Mouse (Mus musculus): Measurements from ENCODE around the gene Shq1.

Gene Shq1

DNA sequence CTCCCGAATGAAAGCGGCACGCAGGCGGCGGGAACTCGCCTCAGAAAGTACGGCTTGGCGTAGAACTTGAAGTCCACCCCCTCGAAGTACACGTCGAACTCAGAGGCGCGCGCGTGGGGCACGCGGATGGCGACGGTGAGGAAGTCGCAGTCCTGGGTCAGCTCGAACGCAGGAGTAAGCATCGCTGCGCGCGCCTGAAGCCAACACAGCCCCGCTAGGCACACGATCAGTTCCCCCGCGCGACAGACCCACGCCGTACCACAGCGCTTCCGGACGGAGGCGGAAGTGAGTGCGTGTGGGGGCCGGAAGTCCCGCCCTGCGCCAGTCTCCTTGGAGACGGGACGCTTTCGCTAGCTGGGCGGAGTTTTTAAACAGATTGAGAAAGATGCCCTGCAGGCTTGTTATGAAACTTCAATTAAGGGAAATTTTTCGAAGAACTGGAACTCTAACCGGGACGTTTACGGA is at the start of gene Shq1:
Gene Shq1 (minus strand): TSS at position 278 of the 465 bp plus-strand sequence.
- in situ Hi-C loops (cut with MboI; ENCODE audit: low sequenced_read_pairs) = loop anchor here (10.0 kb wide), 1 partner anchor 204 kb away; no protein-coding TSS in a partner anchor

DNA sequence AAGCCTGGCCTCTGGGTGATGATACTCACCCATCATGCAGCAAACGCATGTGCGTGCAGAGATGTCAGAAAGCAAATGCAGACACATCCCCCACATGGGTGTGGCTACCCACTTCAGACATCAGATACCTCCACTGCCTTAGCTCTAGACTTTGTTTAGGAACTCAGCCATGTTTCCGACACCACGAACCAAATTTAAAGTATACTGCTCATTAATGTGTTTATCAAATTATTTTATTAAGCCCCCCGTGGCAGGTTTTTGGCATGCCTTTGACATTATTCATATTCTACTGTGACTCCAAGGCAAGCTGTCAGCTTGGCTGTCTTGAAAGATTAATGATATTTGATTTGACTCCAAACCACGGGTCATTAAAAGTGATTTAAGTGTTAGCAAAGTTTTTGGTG is 49.1 kb upstream of the Shq1 start:
- in situ Hi-C loops (cut with MboI; ENCODE audit: low sequenced_read_pairs) = no loop called here

DNA sequence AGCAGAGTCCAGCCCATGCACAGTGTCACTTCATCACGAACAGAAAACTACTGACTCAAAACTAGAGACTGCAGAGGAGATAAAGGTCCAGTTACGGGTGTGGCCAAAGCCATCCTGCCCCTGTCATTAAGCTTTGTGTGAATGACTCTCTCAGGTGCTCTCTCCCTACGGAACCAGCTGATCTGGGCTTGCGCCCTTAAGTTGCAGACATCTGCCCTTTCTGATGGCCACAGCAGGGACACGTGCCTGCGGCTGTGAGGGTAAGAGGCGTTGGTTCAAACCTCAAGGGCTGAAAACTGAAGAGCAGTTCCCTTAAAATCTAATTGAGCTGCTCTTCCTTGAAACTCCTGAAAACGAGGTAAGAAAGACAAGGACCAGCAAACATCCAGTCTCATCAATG is 45.9 kb upstream of the Shq1 start:
- in situ Hi-C loops (cut with MboI; ENCODE audit: low sequenced_read_pairs) = no loop called here

DNA sequence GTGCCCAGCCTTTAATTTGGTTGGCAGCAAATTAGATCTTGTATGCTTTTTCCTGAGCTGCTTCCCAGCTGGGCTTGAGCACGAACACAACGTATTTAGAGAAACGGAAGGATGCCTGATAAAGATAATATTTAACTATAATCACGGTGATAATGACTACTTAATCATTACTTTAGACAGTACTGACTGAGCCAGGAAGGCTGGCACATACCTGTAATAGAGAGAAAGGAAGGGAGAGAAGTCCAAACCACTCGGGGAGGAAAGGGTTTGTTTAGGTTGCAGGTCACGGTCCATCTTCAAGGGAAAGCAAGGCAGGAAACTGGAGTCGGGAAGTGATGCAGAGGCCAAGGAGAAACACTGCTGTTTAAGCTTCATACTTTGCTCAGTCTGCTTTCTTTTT is 45.2 kb upstream of the Shq1 start:
- in situ Hi-C loops (cut with MboI; ENCODE audit: low sequenced_read_pairs) = no loop called here

DNA sequence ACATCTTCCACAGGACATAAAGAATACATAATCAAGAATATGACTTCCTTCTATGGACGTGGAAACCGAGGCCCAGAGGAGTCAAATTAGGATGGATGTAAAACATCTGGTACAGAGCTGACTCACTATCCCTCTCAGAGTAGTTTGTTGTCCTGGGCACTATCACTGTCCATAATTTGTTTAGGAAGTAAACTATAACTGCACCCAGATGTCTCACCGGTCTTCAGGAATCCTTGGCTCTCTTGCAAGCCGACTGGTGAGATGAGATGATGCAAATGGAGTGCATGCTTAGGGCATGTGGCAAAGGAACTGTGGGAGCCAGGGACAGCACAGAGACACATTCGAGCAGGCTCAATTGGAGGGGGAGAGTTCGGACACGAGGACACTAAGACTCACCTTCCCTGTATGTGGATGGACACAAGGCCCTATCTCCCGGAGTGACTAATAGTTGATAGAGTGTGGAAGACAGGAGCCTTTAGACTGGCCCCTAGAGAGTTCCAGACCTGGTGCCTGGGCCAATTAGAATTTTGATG is 44.4 kb upstream of the Shq1 start:
- in situ Hi-C loops (cut with MboI; ENCODE audit: low sequenced_read_pairs) = no loop called here

DNA sequence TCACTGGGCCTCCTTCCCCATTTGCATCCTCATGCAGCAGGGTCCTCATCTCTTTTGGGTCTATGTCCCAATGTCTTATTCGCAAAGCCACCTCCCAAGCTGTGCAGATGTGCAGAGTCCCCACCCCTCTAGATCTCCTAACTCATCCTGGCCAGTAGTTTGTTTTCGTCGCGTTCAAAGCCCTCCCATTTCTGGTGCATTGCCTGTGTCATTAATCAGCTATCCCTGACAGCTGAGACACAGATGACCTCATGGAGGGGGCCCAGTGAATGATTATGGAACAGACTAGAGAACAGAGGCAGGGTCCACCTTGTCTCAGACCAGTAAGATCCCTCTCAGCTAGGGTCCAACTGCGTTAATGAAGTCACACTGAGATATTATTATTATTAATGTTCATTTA is 39.9 kb upstream of the Shq1 start:
- in situ Hi-C loops (cut with MboI; ENCODE audit: low sequenced_read_pairs) = no loop called here

DNA sequence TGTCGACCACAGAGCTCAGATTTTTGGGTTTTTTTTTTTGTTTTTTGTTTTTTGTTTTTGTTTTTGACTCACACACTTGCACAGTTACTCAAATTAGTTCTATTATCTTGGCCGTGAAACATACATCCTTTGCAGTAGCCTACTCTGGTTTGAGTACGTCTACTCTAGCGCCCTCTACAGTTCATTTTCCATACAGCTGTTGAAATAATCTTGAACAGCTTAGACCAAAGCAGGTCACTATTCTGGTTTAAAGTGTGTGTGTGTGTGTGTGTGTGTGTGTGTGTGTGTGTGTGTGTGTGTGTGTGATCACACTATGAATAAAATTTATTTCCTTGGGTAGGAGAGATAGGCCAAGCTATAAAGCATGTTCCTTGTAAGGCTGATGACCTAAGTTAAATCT is 39.2 kb upstream of the Shq1 start:
- in situ Hi-C loops (cut with MboI; ENCODE audit: low sequenced_read_pairs) = no loop called here

DNA sequence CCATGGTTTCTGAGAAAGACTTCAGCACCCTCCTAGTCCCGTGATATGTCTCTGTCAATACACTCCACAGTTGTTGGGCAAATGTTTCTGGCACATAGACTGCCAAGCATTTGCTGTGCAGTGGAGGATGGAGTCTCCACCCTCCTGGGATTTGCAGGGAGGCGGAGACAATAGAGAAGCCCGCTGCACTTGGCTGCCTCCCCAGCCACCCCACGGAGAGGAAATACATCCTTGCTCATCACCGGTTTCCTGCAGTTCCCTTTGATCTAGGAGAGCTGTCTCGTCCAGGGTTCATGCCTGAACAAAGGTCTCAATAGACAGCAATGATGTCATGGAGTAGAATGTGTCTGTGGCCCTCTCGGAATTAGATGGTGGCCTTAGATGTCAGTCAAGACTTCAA is 38.5 kb upstream of the Shq1 start:
- in situ Hi-C loops (cut with MboI; ENCODE audit: low sequenced_read_pairs) = no loop called here

DNA sequence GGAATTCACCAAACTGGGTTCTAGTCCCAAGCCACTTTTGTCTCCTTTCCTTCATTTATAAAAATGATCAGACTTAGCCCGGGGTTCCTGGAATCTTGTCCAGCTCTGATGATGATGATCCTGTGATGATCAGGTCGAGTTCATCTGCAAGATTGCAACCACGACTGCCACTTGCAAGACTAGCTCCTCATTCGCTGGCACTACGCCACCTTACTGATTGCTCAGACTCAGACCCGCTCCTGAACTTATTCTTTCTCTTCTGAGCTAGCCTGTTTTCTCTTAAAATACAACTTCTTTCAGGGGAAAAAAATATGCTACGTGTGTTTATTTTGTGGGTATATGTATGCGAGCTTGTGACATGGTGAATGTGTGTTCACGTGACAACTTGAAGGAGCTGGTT is 38.0 kb upstream of the Shq1 start:
- in situ Hi-C loops (cut with MboI; ENCODE audit: low sequenced_read_pairs) = no loop called here

DNA sequence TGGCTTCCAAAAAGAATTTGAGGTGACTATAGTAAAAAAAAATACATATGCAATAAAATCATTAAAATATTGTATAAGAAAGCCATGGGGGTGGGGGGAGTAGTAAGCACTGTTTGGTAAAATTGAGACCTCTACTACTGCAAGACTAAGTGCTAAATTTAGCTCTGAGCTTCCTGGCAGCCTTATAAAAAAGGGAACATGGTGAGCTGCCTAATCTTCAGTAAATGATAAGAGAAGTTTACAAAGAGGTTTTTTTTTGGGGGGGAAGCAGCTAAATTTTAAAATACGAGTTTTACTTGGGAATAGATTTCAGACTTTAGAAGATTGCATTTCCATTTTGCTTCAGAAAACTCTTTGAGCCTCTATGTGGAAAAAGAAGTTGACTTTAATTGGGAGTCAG is 37.3 kb upstream of the Shq1 start:
- in situ Hi-C loops (cut with MboI; ENCODE audit: low sequenced_read_pairs) = no loop called here

DNA sequence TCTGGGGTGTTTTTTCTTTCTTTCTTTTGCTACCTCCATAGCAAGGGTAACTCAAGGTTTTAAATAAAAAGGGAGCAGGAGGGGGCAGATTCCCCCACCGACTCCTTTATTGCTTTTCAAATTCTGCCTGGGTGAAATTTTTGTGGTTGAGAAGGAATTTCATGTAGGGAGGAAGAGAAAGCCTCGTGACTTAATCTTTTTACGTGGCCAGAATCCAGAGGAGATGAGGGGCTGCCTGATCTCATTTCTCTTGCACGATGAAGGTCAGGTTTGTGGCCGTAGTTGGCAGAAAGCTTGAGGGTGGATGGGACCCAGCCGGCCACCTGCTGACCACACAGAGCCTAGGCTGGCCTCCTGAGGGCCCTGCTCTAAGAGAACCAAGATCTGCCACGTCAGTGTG is 36.6 kb upstream of the Shq1 start:
- in situ Hi-C loops (cut with MboI; ENCODE audit: low sequenced_read_pairs) = no loop called here

DNA sequence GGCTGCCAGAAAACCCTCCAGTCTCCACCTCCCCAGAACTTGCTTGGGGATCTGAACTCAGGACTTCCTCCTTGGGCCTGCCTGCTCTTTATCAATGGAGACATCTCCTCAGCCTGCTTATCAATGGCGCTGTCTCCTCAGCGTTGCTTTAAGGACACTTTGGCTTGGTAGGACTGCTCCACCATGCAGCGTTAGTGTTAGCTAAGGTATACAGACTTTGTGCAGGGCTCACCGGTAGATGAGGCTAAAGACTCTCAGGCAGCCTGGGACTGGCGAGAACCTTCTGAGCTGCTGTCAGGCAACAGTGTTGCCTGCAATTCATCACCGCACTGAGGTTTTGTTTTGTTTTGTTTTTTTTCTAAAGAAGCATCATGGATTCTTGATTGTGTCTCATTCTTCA is 35.9 kb upstream of the Shq1 start:
- in situ Hi-C loops (cut with MboI; ENCODE audit: low sequenced_read_pairs) = no loop called here

DNA sequence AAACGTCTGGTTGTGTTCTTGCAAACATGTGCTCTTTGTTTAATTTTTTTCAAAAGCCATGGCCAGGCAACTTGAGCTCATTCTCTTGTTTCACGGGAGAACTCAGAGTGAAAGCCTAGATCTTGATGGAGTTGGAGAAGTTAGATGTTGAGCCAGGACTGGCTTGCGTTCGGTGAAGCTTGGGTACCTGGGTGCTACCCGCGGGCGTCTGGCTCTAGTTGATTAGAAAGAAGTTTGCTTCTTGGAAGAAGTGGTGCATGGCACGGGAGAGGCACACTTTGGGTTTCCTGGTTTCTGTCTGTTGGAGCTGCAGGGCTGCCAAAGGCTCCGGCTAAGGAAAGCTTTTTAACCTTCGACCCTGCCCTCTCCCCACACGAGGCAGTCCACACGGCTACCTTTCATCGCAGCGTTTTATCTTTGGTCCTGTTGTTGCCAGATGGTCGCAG is 34.4 kb upstream of the Shq1 start:
- in situ Hi-C loops (cut with MboI; ENCODE audit: low sequenced_read_pairs) = no loop called here

DNA sequence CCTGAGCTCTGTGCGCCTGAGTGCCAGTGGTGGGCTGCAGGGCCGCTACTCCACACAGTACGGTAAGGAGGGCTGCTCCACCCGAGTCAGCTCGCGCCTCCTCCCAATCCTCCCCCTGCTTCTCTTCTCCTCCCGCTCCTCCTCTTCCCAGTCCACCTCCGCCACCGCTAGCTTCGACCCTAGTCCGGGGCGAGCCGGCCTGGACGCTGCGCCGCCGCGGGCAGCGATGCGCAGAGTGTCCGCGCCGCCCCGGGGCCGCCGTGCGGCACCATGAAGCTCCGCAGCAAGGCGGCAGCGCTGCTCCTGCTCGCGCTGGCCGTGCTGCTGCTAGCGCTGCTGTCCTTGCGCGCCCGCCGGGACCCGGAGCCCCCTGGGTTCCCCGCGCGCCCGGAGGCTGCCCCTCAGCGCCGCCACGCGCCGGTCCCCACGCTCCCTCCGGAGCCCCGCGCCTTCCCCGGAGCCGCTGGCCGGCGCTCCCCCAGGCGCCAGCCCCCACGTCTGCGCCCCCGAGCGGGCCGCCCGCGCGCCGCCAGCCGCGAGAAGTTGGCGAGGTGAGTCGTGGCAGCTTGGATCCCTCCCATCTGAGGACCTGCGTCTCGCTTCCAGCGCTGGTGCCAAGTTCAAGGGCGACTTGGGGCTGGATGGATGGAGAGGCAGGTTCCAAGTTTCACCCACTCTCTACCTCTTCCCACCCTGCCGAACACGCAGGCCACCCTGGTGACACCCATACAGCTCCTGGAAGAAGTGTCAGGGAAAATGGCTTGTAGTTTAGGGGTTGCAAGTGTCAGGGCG is 33.8 kb upstream of the Shq1 start, which contains the start of gene Gxylt2:
Gene Gxylt2 (plus strand): TSS at position 161 of the 792 bp plus-strand sequence.
- in situ Hi-C loops (cut with MboI; ENCODE audit: low sequenced_read_pairs) = no loop called here

DNA sequence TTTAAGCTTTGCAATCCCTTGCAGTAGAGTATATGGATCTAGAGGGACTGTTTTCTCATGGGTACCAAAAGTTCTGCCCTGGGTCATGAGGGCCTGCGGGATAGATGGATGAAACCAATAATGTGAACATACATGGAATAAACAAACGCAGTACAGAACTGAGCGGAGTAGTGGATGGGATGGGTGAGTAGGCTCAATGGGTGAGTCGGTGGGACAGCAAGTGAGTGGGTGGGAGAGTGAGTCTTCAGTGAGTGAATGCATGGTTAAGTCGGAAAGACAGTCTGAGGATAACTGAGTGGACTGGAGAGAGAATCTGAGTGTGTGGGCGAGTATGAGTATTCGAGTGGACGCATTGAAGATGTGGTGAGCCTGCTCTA is 33.2 kb upstream of the Shq1 start:
- in situ Hi-C loops (cut with MboI; ENCODE audit: low sequenced_read_pairs) = no loop called here

DNA sequence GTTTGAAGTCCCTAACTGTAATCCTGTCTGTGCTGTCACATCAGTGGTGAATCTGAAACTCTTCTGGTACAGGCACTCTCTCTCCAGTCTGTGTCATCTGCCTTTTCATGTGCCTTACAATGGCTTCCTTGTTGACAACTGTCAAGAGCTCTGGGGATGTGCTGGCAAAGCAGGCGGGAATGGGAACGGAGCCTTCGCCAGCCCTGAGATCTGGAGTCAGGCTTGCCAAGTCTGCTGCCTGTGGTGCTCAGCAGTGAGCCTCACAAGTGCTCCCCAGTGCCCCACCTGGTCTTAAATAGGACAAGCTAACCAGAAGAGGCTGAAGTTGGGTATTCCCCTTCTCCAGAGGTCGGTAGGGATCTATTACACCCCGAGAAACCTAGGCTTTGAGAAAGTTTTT is 29.8 kb upstream of the Shq1 start:
- in situ Hi-C loops (cut with MboI; ENCODE audit: low sequenced_read_pairs) = no loop called here

DNA sequence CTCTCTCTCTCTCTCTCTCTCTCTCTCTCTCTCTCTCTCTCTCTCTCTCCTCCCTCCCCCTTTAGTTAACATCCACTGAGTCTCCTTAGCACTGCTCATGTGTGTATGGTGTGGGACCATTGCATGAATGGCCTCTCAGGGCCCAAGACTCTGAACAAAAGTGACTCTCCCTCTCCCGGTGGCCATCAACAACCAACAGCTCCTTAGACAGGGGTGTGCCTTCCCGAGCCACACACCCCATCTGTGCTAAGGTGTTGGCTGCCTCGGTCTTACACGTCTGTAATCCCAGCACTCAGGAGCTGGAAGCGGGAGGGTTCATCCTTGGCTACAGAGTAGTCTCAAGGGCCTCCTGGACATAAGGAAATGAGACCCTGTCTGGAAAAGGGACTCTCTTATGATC is 29.0 kb upstream of the Shq1 start:
- in situ Hi-C loops (cut with MboI; ENCODE audit: low sequenced_read_pairs) = no loop called here

DNA sequence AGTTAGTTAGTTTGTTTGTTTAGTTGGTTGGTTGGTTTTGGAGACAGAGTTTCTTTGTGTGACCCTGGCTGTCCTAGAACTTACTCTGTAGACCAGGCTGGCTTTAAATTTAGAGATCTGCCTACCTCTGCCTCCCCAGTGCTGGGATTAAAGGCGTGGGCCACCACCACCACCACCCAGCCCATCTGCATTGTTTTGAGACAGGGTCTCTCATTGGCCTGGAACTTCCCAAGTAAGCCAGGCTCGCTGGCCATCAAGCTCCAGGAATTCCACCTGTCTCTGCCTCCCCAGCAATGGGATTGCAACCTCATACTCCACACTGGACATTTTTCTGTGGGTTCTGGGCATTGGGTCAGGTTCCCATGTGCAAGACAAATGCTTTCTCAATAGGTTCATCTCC is 15.4 kb upstream of the Shq1 start:
- in situ Hi-C loops (cut with MboI; ENCODE audit: low sequenced_read_pairs) = no loop called here

DNA sequence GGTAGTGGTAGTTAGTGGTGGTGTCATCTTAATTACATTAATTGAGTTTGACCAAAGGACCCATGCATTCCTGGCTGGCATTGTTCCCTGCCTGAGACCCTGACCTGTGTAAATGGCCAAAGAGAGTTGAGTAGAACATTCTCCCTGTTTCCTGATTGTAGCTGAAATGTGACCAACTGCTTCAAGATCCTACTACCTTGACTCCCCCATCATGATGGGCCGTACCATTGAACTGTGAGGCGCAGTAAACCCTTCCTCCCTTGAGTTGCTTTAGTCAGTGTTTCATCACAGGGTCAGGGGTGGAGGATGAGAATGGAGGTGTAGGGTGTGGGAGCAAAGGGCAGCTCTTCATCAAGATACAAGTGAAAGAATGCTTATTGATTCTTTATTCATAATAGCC is 7.7 kb upstream of the Shq1 start:
- in situ Hi-C loops (cut with MboI; ENCODE audit: low sequenced_read_pairs) = loop anchor here (10.0 kb wide), 1 partner anchor 196 kb away; no protein-coding TSS in a partner anchor

DNA sequence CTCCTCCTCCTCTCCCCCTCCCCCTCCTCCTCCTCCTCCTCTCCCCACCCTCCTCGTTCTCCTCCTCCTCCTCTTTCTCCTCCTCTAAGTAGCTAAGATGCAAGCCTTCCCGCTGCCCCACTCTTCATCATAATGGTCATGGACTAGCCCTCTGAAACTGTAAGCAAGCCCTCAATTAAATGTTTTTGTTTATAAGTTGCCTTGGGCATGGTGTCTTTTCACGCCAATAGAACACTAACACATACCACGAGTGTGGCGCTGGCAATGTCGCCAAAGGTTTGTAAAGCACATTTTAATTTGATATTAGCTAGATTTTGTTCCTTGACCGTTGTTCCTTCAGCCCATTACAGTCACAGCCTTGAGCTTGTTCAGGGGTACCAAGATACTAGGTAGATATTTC is 5.5 kb upstream of the Shq1 start:
- in situ Hi-C loops (cut with MboI; ENCODE audit: low sequenced_read_pairs) = loop anchor here (10.0 kb wide), 1 partner anchor 198 kb away; no protein-coding TSS in a partner anchor

DNA sequence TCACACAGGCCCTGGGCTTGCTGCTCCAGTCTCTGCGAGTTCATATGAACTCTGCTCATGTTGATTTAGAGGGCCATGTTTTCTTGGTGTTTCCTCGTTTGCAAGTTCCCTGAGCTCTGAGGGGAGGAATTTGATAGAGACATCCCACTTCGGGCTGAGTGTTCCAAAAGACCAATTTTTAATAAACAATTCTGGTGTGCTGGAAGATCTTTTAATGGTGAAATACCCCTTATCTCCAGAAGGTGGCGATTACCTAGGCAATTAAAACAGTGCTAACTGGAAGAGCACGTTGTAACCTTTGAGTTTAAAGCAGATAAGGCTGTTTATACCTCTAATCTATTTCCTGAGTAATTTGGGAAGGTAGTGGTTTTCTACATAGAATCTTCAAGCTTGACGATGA is 4.0 kb upstream of the Shq1 start:
- in situ Hi-C loops (cut with MboI; ENCODE audit: low sequenced_read_pairs) = loop anchor here (10.0 kb wide), 1 partner anchor 200 kb away; no protein-coding TSS in a partner anchor

DNA sequence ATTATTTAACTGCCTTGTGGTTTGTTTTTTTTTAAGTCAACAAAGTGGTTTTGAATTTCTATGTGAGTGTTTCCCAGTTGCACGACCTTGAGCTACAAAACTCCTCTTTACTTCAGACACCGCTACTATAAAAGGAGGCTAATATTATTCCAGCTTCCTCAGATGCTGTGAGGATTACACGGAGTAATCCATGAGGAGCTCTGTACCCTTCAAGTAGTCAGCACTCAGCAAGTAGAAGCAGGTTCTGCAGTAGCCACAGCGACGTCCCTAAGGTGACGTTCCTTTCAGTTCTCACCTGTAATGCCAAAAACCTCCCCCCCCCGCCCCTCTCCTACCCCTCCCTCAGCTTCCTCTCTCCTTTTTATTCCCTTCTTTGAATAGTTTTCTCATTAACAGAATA is 444 bp upstream of the Shq1 start:
- in situ Hi-C loops (cut with MboI; ENCODE audit: low sequenced_read_pairs) = loop anchor here (10.0 kb wide), 1 partner anchor 203 kb away; no protein-coding TSS in a partner anchor
